Mouse (Mus musculus) C2C12 (cell line): Measurements from ENCODE around the gene Syne3.

Experiments used
- CEBPB ChIP-seq: IDR thresholded peaks from one replicate; pipeline ENCODE4 v1.6.1; 2011; ENCODE audit warnings: low read depth, mild to moderate bottlenecking, control low read depth, moderate library complexity
- CTCF ChIP-seq: IDR thresholded peaks from one replicate; pipeline ENCODE4 v1.5.1; 2011; ENCODE audit not compliant: control insufficient read depth, insufficient read depth, insufficient read length
- FOSL1 ChIP-seq: IDR thresholded peaks from one replicate; pipeline ENCODE4 v1.8.0; 2011; ENCODE audit warnings: mild to moderate bottlenecking, low read length; ENCODE audit not compliant: poor library complexity, insufficient read depth, severe bottlenecking
- MAX ChIP-seq: IDR thresholded peaks from one replicate; pipeline ENCODE4 v1.6.1; 2011; ENCODE audit warnings: mild to moderate bottlenecking, control low read depth
- MYOD1 ChIP-seq: IDR thresholded peaks from one replicate; pipeline ENCODE4 v1.6.1; 2011; ENCODE audit warnings: low read depth; ENCODE audit not compliant: control insufficient read depth, insufficient read length
- MYOG ChIP-seq: IDR thresholded peaks from one replicate; pipeline ENCODE4 v1.6.1; 2011; ENCODE audit not compliant: control insufficient read depth, insufficient read length; ENCODE audit errors: extremely low read depth
- USF1 ChIP-seq: IDR thresholded peaks from one replicate; pipeline ENCODE4 v1.6.1; 2011; ENCODE audit warnings: low read depth, mild to moderate bottlenecking, control low read depth, moderate library complexity

GRCm38 (mm10) chr12:104880367-104880766 lies 129.2 kb downstream of the Syne3 start:
- TF ChIP-seq CTCF (no peak), MAX (no peak), CEBPB (no peak), USF1 (no peak), FOSL1 (no peak), MYOG (no peak), MYOD1 (no peak)
